Mouse (Mus musculus): Measurements from ENCODE around the gene Aen.
A peak's percentile ranks its signal among the peaks of the same experiment; 100 is the strongest.

Aen gene

GRCm38 (mm10) chr7:78895653-78896333 is at the start of gene Aen:
Gene Aen, plus strand, starts transcription at chr7:78895854.
- peak; percentile 93 for DNase-seq (ENCODE audit: low read depth, low spot score)

DNA sequence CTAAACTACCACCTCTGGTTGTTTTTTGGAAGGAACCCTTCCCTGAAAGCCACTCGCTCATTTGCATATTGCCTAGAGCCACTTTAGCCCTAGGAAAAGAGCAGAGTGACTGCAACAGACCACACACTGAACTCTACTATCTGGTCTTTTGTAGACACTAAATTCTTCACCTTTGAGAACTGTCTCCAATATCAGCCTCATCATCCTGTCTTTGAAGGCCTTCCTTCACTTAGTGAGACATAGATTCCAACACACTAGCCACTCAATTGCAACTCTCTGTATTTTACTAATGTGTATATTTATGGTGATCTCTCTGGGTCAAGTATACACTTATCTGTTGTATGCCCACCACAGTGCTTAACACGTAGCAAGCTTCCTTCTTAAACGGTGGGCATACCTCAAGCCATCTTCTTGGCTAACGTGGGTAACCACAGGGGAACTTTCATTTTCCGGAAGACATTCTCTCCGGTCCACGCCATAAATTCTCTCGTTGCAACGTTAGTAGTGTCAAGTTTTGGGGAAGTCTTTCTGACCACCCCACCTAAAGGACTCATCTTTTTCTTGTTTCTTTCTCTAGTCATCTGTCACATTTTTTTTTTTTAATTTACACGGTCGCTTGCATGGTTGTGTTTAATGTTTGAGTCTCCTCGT is 49.5 kb upstream of the Aen start:
- DNase-seq (ENCODE audit: low read depth, low spot score), result no peak

GRCm38 (mm10) chr7:78846737-78847434 is 48.8 kb upstream of the Aen start, which contains the start of gene Det1:
Gene Det1, minus strand, starts transcription at chr7:78847263.
- peak; percentile 79 for DNase-seq (ENCODE audit: low read depth, low spot score)

DNA sequence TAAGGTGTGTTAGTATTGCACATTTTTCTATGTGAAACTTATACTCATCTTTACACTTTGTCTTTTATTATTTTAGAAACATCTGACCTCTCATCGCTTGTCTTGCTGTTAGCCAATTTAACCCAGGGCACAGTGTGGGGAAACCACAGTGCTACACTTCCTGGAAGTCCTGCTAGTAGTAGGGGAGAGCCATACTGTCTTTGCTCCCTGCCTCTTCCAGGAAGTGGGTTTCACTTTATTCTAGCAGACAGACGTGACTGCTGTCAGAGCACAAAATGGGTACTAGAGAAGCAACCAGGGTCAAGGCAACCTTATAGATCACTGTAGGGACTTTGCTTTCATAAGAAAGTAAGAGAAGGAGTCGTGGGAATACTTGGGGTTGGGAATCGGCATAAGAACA is 41.6 kb upstream of the Aen start:
- no peak for DNase-seq (ENCODE audit: low read depth, low spot score)

DNA sequence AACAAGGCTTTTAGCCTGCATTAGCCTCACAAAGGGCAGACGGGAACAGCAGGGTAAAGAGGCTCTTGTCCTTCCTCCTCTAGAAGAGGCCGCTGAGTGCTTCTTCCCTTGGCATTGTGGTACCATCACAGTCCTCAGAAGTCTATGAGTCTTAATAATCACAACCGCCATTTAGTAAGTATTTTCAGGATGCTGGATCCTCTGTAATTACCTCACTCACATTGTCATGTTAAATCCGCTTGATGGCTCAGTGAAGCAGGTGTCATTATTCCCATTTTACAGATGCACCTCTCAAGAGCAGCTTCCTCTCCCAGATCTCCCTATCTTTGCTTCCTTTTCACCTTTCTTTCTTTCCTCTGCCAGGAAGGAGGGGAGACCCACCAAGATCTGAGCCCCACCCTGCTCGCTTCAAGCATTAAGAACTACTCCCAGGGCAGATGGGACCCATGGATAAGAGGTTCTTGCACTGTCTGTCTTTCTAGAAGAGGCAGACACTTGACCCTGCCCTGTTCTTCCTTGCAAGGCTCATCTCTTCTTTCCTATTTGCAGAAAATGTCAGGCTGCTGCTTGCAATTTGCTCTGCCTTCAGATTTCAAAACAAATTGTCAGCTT is 40.5 kb upstream of the Aen start:
- no peak for DNase-seq (ENCODE audit: low read depth, low spot score)

- DNase-seq (ENCODE audit: low read depth, low spot score), result no peak
These were observed 31.7 kb upstream of the Aen start for GRCm38 (mm10) chr7:78863796-78864445.

- DNase-seq (ENCODE audit: low read depth, low spot score), result no peak
These were observed 31.2 kb upstream of the Aen start for GRCm38 (mm10) chr7:78864446-78864802.

- DNase-seq (ENCODE audit: low read depth, low spot score), result no peak
These were observed 30.3 kb upstream of the Aen start for GRCm38 (mm10) chr7:78865212-78865949.

DNA sequence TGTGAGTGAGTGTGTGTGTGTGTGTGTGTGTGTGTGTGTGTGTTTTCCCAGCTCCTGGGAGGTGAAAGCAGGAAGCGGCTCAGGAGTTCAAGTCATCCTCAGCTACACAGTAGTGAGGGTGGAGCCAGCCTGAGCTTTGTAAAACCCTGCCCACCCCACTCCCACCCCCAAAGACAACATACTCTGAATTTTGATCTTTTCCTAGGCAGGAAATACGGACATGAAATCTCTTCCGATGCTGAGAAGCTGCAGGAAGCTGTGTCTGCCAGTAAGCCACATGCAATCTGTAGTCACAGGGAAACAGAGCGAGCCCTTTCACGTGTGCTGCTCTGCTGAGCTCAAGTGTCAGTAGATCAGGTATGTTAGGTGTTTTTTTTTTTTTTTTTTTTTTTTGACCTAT is 26.9 kb upstream of the Aen start:
- no peak for DNase-seq (ENCODE audit: low read depth, low spot score)

DNA sequence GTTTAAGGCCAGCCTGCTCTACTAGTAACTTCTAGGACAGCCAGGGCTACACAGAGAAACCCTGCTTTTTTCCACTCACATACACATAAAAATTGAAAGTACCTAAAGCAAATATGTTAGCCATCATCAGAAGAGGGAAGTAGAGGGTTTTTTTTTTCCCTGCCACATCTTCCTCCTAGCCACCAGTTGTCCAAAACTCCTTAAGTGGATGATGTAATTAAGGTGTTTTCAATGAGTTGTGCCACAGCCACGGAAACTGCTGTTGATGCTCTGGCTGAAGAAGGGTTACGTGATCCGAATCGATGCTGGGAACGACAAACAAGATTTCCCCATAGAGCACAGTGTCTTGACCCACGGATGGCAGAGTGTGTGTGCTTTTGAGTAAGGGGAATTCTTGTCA is 23.3 kb upstream of the Aen start:
- DNase-seq (ENCODE audit: low read depth, low spot score), result no peak

- DNase-seq (ENCODE audit: low read depth, low spot score), result no peak
These were observed 22.8 kb upstream of the Aen start for GRCm38 (mm10) chr7:78872831-78873230.

GRCm38 (mm10) chr7:78881607-78882468 is 13.8 kb upstream of the Aen start:
- no peak for DNase-seq (ENCODE audit: low read depth, low spot score)

DNA sequence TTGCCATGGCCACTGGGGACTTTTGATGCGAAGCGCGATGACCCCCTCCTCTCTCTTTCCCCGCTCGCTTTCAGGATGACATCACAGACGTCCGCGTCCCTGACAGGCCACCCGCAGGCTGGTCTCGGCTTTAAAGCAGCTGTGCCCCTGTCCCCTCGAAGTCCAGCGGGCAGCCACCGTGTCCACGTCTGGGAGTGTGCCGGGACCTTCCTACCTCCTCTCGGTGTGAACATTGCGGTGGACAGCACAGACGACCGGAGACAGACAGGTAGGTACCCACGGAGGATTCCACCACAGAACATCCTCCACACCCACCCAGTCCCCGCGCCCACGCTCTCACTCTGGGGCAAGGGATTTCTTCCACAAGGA is 13.2 kb upstream of the Aen start:
- no peak for DNase-seq (ENCODE audit: low read depth, low spot score)

DNA sequence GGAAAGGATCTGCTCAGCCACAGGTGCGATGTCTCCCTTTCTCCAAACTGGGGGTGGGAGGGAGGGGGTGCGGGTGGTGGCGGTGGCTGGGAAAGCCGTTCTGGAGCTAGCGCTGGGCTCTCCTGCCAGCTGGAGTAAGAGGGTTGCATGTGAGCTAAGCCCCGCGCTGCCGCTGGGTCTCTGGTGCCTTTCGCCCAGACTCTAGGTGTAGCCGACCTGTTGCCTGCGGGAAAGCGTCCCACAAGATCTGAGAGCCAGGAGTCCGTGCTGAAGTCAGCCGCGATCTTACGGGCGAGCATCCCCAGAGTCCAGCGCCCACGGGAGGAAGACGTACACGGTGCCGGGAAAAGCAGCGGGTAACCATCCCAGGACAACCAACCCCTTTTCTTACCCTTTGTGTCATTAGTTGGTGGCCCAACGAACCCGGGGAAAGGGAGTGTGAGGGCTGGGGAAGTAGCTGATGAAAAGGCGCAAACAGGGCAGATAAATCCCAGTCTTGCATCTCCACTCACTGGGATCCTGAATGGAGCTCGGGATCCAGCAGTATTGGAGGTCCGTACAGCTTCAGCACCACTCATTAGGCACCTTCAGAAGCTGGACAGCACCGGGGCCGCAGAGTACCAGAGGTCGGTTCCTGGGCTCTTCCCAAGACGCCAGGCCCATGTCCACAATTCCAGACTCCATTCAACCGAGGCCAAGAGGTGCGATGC is 12.5 kb upstream of the Aen start:
- no peak for DNase-seq (ENCODE audit: low read depth, low spot score)

DNA sequence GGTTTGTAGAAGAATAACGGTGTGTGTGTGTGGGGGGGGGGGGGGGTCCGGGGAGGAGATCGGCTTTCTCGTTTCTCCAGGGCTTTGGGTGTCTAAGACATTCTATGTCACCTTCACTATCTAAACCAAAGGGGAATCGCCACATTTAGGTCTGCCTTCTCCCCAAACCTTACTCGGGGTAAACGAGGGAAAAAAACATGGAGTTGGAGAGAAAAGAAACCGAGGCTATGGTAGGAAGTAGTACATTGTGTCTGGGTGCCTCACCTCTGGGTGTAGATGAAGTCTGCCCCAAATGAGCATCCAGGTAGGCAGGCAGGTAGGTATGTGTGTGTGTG is 12.0 kb upstream of the Aen start:
- DNase-seq (ENCODE audit: low read depth, low spot score), result no peak

DNA sequence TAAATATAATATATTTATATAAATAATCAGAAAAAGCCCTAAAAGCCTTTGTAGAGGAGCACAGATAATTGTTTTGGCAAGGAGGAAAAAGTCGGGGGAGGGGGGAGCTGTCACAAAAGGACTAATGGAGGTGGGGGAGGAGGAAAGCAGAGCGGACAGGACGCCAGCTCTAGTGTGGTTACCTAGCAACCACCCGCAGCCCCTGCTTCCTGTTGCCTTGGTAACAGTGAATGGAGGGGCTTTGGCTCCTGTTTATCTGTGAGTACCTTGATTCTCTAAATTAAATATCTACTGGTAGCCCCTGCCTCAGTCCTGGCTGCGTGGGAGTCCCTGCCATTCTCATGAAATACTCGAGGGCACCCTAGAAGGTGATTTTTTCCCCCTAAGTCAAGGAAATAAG is 11.5 kb upstream of the Aen start:
- no peak for DNase-seq (ENCODE audit: low read depth, low spot score)

- DNase-seq (ENCODE audit: low read depth, low spot score), result no peak
These were observed 10.2 kb upstream of the Aen start for GRCm38 (mm10) chr7:78885404-78885803.

GRCm38 (mm10) chr7:78886496-78886895 is 9.2 kb upstream of the Aen start:
- DNase-seq (ENCODE audit: low read depth, low spot score), result no peak

GRCm38 (mm10) chr7:78887431-78887842 is 8.2 kb upstream of the Aen start:
- no peak for DNase-seq (ENCODE audit: low read depth, low spot score)

DNA sequence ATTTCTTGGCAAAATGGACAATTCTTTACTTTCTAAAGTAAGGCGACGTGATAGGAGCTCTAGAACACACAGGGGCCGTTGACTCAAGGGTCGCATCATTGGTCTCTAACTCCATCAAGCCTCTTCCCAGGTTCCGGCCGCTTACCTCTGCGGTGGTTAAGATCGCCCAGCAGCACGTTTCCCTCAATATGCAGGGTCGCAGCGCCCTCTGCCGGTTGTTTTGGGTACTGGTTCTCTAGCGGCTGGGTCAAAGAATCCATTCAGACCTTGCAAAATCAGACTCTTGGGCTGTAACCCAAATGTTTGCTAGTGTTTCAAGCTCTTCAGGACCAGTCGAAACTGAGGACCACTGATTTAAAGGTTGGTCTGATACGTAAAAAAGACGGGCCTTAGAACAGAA is 5.0 kb upstream of the Aen start:
- DNase-seq (ENCODE audit: low read depth, low spot score), result peak; percentile 57
